Mouse (Mus musculus) macrophage (primary cell): ENCODE measurements at regions not wholly inside any gene's neighbourhood (a gene's known extent, or its start where the extent isn't known, plus 50 kb on each side); places are given as distances from the start of the nearest gene placed in this dataset.

Experiments
- H3K27ac ChIP-seq: fragments of 350-480 bp; formaldehyde crosslinking; 2 replicates; pipeline ENCODE4 v1.9.0; 2021
- H3K36me3 ChIP-seq: fragments of 350-480 bp; formaldehyde crosslinking; 2 replicates; pipeline ENCODE4 v1.9.0; 2021; ENCODE audit errors: inconsistent target
- H3K4me3 ChIP-seq: fragments of 350-480 bp; formaldehyde crosslinking; 2 replicates; pipeline ENCODE4 v1.9.0; 2021; ENCODE audit errors: inconsistent target
- H3K79me2 ChIP-seq: fragments of 350-480 bp; formaldehyde crosslinking; 2 replicates; pipeline ENCODE4 v1.9.0; 2021; ENCODE audit errors: inconsistent target
- WGBS: methylation state at CpG from one replicate; pipeline ENCODE4 v1.1.7; 2026; ENCODE audit warnings: inconsistent platforms; ENCODE audit not compliant: missing documents; 5-methylcytosine and 5-hydroxymethylcytosine counted together

GRCm38 (mm10) chr16:78247189-78247588, 54.1 kb upstream of the Cxadr start:
- Histone ChIP-seq H3K27ac (no peak overlapping the region), H3K36me3 (no peaks in the 10 kb centered on the region), H3K4me3 (no peak overlapping the region), H3K79me2 (no peaks in the 10 kb centered on the region)
- 90% methylated on average over 3 of the region's 3 CpGs for WGBS

GRCm38 (mm10) chr16:78242678-78243077, 58.6 kb upstream of the Cxadr start:
- no peaks in the 10 kb centered on the region for H3K36me3 ChIP-seq
- no peak overlapping the region for H3K4me3 ChIP-seq
- WGBS = 98% methylated on average over 3 of the region's 3 CpGs
- H3K79me2 ChIP-seq = no peaks in the 10 kb centered on the region
- H3K27ac ChIP-seq = no peak overlapping the region

GRCm38 (mm10) chr16:78240152-78240551, 61.1 kb upstream of the Cxadr start:
- WGBS = 87% methylated on average over 3 of the region's 4 CpGs

GRCm38 (mm10) chr16:78238052-78238701, 63.1 kb upstream of the Cxadr start:
- peak overlapping the region; percentile 21; the same call in 1 of the 2 replicates for H3K4me3 ChIP-seq
- H3K27ac ChIP-seq = no peak overlapping the region
- 22% methylated on average over 18 of the region's 18 CpGs for WGBS
- no peaks in the 10 kb centered on the region for H3K79me2 ChIP-seq
- H3K36me3 ChIP-seq = no peaks in the 10 kb centered on the region

More at GRCm38 (mm10) chr16:78240152-78240551, 61.1 kb upstream of the Cxadr start:
- no peaks in the 10 kb centered on the region for H3K36me3 ChIP-seq
- H3K79me2 ChIP-seq = no peaks in the 10 kb centered on the region
- no peak overlapping the region for H3K27ac ChIP-seq
- no peak overlapping the region for H3K4me3 ChIP-seq

GRCm38 (mm10) chr16:78237641-78238051, 63.6 kb upstream of the Cxadr start:
- no peak overlapping the region for H3K27ac ChIP-seq
- 2% methylated on average over 10 of the region's 15 CpGs for WGBS
- H3K4me3 ChIP-seq = peak overlapping the region; percentile 21; the same call in 1 of the 2 replicates
- H3K79me2 ChIP-seq = no peaks in the 10 kb centered on the region
- H3K36me3 ChIP-seq = no peaks in the 10 kb centered on the region

- WGBS = 3% methylated on average over 22 of the region's 25 CpGs
- Histone ChIP-seq H3K36me3 (no peaks in the 10 kb centered on the region), H3K79me2 (no peaks in the 10 kb centered on the region), H3K27ac (no peak overlapping the region), H3K4me3 (peak overlapping the region; percentile 21; the same call in 1 of the 2 replicates)
Observed at GRCm38 (mm10) chr16:78236746-78237640, 64.3 kb upstream of the Cxadr start.

GRCm38 (mm10) chr16:78232205-78232604, 69.1 kb upstream of the Cxadr start:
- WGBS = 67% methylated on average over 2 of the region's 2 CpGs
- no peaks in the 10 kb centered on the region for H3K79me2 ChIP-seq
- no peaks in the 10 kb centered on the region for H3K36me3 ChIP-seq
- no peak overlapping the region for H3K27ac ChIP-seq
- no peak overlapping the region for H3K4me3 ChIP-seq

- Histone ChIP-seq H3K79me2 (no peaks in the 10 kb centered on the region), H3K4me3 (no peak overlapping the region), H3K36me3 (no peaks in the 10 kb centered on the region), H3K27ac (no peak overlapping the region)
- WGBS = 88% methylated on average over 4 of the region's 4 CpGs
Observed at GRCm38 (mm10) chr16:78229013-78229412, 72.3 kb upstream of the Cxadr start.

- H3K79me2 ChIP-seq = no peaks in the 10 kb centered on the region
- WGBS = 86% methylated on average over 1 of the region's 1 CpGs
- no peak overlapping the region for H3K4me3 ChIP-seq
- no peak overlapping the region for H3K27ac ChIP-seq
- no peaks in the 10 kb centered on the region for H3K36me3 ChIP-seq
Observed at GRCm38 (mm10) chr16:78222377-78222776, 78.9 kb upstream of the Cxadr start.

GRCm38 (mm10) chr16:78221781-78222180, 79.5 kb upstream of the Cxadr start:
- no peak overlapping the region for H3K4me3 ChIP-seq
- no peak overlapping the region for H3K27ac ChIP-seq
- H3K36me3 ChIP-seq = no peaks in the 10 kb centered on the region
- no peaks in the 10 kb centered on the region for H3K79me2 ChIP-seq
- WGBS = 100% methylated on average over 1 of the region's 1 CpGs

GRCm38 (mm10) chr16:78217633-78218032, 83.7 kb upstream of the Cxadr start:
- Histone ChIP-seq H3K27ac (peak overlapping the region; percentile 66), H3K4me3 (peak overlapping the region; percentile 26), H3K79me2 (no peaks in the 10 kb centered on the region), H3K36me3 (no peaks in the 10 kb centered on the region)
- 17% methylated on average over 6 of the region's 6 CpGs for WGBS

GRCm38 (mm10) chr16:78216752-78217351, 84.4 kb upstream of the Cxadr start:
- peak overlapping the region; percentile 66 for H3K27ac ChIP-seq
- peak overlapping the region; percentile 26 for H3K4me3 ChIP-seq
- H3K36me3 ChIP-seq = no peaks in the 10 kb centered on the region
- WGBS = 10% methylated on average over 9 of the region's 9 CpGs
- no peaks in the 10 kb centered on the region for H3K79me2 ChIP-seq

GRCm38 (mm10) chr16:78211687-78212086, 89.6 kb upstream of the Cxadr start:
- WGBS = 90% methylated on average over 8 of the region's 8 CpGs
- no peak overlapping the region for H3K27ac ChIP-seq
- H3K36me3 ChIP-seq = no peaks in the 10 kb centered on the region

GRCm38 (mm10) chr16:78208321-78208720, 93.0 kb upstream of the Cxadr start:
- Histone ChIP-seq H3K36me3 (no peaks in the 10 kb centered on the region), H3K27ac (no peak overlapping the region), H3K4me3 (no peak overlapping the region), H3K79me2 (no peaks in the 10 kb centered on the region)
- whole genome bisulfite sequencing = 92% methylated on average over 5 of the region's 5 CpGs

More at GRCm38 (mm10) chr16:78211687-78212086, 89.6 kb upstream of the Cxadr start:
- Histone ChIP-seq H3K4me3 (no peak overlapping the region), H3K79me2 (no peaks in the 10 kb centered on the region)

GRCm38 (mm10) chr16:78204332-78204731, 97.0 kb upstream of the Cxadr start:
- Histone ChIP-seq H3K27ac (no peak overlapping the region), H3K79me2 (no peaks in the 10 kb centered on the region), H3K4me3 (no peak overlapping the region), H3K36me3 (no peaks in the 10 kb centered on the region)
- 86% methylated on average over 9 of the region's 9 CpGs for WGBS
